Mouse (Mus musculus): Measurements from ENCODE around the gene Chst2.

Gene Chst2

GRCm38 (mm10) chr9:95353829-95354391, 52.6 kb downstream of the Chst2 start:
- no peak for DNase-seq

- no peak for DNase-seq
These were observed 54.6 kb downstream of the Chst2 start for GRCm38 (mm10) chr9:95351968-95352367.

- no peak for DNase-seq
These were observed 56.0 kb downstream of the Chst2 start for GRCm38 (mm10) chr9:95350550-95350949.

Data from cerebellum, adult 9-11 months (tissue).